Mouse (Mus musculus) fibroblast of lung, adult 2 months (primary cell): ENCODE data around the gene Ccr1.

Experiments
- DNase-seq: peaks from one replicate; pipeline ENCODE4 v3.0.0-alpha.2; 2011; ENCODE audit warnings: low read depth

Ccr1 gene

GRCm38 (mm10) chr9:123953551-123953950, 14.9 kb downstream of the Ccr1 start:
- no peak for DNase-seq

GRCm38 (mm10) chr9:123951176-123951575, 17.3 kb downstream of the Ccr1 start:
- no peak for DNase-seq

GRCm38 (mm10) chr9:123949432-123949831, 19.1 kb downstream of the Ccr1 start:
- no peak for DNase-seq

GRCm38 (mm10) chr9:123947815-123948214, 20.7 kb downstream of the Ccr1 start:
- no peak for DNase-seq

GRCm38 (mm10) chr9:123942025-123942424, 26.5 kb downstream of the Ccr1 start:
- DNase-seq, result no peak

GRCm38 (mm10) chr9:123941316-123941715, 27.2 kb downstream of the Ccr1 start:
- no peak for DNase-seq

DNA sequence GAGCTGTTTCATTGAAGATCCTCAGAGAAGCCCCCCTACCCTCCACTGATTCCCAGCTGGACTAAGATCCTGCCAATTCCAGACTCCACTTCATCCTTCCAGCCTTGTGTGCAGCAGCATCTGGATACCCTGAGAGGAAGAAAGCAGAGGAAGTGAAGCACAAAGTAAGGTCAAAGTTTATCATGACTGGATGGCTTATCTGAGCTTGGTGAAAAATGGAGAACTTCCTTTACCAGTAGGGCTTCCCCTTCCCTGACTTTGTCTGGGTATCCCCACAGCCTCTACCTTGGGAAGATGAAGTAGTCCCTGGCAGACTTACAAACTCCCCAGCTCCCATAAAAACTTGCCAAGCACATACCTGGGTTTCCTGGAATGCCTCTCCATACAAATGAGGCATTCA, 27.9 kb downstream of the Ccr1 start:
- DNase-seq, result no peak

DNA sequence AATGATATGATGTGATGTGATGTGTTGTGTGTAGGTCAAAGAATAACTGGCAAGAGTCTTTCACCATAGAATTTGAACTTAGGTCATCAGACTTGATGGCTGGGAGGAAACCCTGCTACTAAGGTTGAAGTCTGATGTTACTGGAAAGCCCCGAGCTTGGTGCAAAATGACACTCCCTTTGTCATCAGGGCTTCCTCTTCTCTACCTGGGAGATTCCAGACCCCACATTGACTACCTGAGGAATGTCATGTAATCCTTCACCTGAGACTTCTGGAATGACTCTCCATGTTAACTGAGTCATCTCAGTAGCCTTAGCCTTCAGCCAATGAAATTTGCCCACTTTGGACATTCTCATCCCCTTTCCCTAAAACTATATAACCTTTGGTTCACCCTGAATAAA, 28.3 kb downstream of the Ccr1 start:
- no peak for DNase-seq

- no peak for DNase-seq
Observed at GRCm38 (mm10) chr9:123937989-123938388, 30.5 kb downstream of the Ccr1 start.

- no peak for DNase-seq
Observed at GRCm38 (mm10) chr9:123936604-123937280, 31.8 kb downstream of the Ccr1 start.

DNA sequence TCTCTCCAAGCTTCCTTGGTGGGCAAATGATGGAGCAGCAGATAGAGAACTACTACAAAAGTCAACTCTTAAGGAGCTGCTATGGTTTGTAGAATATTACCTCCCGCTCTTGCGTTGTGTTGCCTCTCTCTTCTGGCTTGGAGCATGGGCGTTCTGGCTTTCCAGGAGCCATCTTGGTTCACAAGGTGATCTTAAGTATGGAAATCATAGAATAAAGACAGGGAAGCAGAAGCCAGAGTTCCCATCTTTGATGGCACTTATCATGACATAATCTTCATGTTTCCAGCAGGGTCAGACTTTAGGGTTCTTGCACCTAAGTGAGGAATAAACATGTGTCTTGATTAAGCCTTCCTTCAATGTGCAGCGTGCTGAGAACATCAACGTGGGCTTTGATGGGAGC, 32.7 kb downstream of the Ccr1 start:
- no peak for DNase-seq

- DNase-seq, result no peak
Observed at GRCm38 (mm10) chr9:123935346-123935745, 33.1 kb downstream of the Ccr1 start.

DNA sequence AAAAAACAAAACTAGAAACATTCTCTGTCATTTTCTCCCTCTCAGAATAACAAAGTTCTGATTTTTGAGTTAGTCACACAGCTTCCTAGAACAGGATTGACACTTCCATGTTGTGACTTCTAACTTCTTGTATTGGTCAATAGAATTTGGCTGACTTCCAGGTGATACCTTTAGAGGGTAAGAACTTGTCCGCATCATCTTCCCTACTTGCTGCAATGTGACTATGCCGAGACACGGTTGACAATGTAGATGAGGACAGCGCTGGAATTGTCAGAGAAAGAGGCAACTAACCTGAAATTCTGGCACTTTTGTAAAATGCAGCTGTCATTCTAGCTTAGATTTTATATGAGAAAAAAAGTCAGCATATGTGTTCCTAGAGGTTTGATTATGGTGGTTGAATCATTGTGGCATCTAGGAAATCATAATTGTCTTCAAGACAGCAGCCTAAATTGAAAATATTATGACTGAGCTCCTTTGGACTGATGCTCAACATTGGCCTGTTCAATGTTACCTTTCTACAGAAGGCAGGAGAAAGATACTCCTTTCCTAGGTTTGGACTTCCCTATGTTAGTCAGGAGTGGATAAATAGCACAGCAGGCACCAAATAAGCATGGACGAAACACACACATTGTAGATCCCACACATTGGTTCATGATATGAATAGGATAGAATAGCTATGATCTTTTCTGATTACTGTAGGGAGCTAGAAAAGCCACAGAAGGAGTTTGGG, 34.6 kb downstream of the Ccr1 start:
- no peak for DNase-seq

GRCm38 (mm10) chr9:123932911-123933675, 35.4 kb downstream of the Ccr1 start:
- DNase-seq, result no peak

DNA sequence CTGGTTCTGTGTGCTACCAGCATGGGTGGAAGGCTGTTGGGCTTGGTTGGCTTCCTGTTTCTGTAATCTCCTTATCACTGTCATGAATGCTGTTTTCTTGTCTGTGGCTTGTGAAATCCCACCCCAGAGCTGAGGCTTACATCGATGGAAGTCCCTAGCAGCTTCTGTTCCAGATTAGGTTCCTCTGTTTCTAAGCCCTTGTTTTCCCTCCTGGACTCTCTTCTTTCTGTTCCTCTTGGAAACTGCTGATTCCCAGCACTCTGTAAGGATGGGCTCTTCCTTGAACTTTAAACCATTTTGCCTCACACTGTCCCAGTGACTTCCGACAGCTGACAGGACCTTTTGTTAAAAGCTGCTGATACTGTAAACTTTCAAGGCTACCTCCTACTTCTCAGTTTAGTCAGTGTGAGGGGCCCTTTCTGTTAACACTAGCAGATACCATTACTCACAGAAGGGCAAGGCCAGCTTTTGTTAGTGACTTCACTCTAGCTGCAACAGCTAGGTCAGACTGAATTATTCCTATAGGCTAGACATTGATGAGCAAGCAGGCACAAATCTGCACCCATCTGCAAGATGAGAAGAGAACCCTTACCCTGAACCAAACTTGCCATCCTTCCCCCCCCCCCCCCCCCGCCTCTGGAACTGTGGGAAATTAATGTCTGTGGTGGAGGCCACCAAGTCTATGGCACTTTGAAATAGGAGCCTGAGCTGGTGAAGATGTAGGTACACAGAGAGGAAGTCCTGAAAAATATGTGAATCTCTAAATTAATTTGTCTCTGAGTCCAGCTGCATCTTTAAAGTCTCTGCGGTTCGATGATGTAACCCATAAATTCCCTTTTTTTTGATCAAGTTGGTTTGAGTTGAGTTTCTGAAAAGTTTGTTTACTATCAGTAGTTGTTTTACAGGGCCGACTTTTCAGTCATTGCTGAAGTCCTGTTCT, 36.5 kb downstream of the Ccr1 start:
- no peak for DNase-seq

- DNase-seq, result no peak
Observed at GRCm38 (mm10) chr9:123930926-123931325, 37.6 kb downstream of the Ccr1 start.

GRCm38 (mm10) chr9:123930476-123930875, 38.0 kb downstream of the Ccr1 start:
- DNase-seq, result no peak

GRCm38 (mm10) chr9:123929936-123930335, 38.6 kb downstream of the Ccr1 start:
- no peak for DNase-seq

GRCm38 (mm10) chr9:123928759-123929246, 39.7 kb downstream of the Ccr1 start:
- DNase-seq, result no peak

GRCm38 (mm10) chr9:123928118-123928758, 40.3 kb downstream of the Ccr1 start:
- no peak for DNase-seq

GRCm38 (mm10) chr9:123927281-123927960, 41.1 kb downstream of the Ccr1 start:
- DNase-seq, result no peak
